Mouse (Mus musculus) spleen, adult 2 months (tissue): ENCODE data around the gene Tex9. TPM values are rescaled to one million over a fixed set of nuclear protein-coding genes. Genes with fewer than 3 reads are reported as not detected.

ENCODE experiments used
- DNase-seq, 2 experiments: peaks; one replicate each; pipeline versions ENCODE4 v3.0.0 to v3.0.0-alpha.2; 2012 to 2021; ENCODE audit warnings: low spot score in 2 of 2, low read depth in 1 of 2
- H3K27ac ChIP-seq: fragments of 200-500 bp; 2 replicates; pipeline ENCODE4 v1.5.1; 2012; ENCODE audit warnings: low read length, inconsistent platforms; ENCODE audit not compliant: insufficient read depth
- H3K27me3 ChIP-seq: fragments of 200-500 bp; 2 replicates; pipeline ENCODE4 v1.6.1; 2012; ENCODE audit warnings: mild to moderate bottlenecking, moderate library complexity, low read length, inconsistent platforms; ENCODE audit not compliant: control insufficient read depth, insufficient read depth
- H3K36me3 ChIP-seq: fragments of 200-500 bp; 2 replicates; pipeline ENCODE4 v1.6.1; 2012; ENCODE audit warnings: mild to moderate bottlenecking, low read length, inconsistent platforms; ENCODE audit not compliant: control insufficient read depth, insufficient read depth
- H3K4me1 ChIP-seq: fragments of 200-500 bp; 2 replicates; pipeline ENCODE4 v1.6.1; 2011; ENCODE audit warnings: inconsistent platforms; ENCODE audit not compliant: control insufficient read depth, insufficient read depth, insufficient read length
- H3K4me3 ChIP-seq: fragments of 200-500 bp; 2 replicates; pipeline ENCODE4 v1.5.1; 2011; ENCODE audit warnings: mild to moderate bottlenecking, inconsistent platforms; ENCODE audit not compliant: insufficient read depth, insufficient read length; ENCODE audit errors: extremely low read depth
- CTCF ChIP-seq: fragments of 200-500 bp; IDR thresholded peaks from 2 replicates; pipeline ENCODE4 v1.5.1; 2011; ENCODE audit warnings: mild to moderate bottlenecking, inconsistent platforms; ENCODE audit not compliant: insufficient read depth, insufficient read length, insufficient replicate concordance; ENCODE audit errors: extremely low read depth
- POLR2A ChIP-seq: fragments of 200-500 bp; IDR thresholded peaks from 2 replicates; pipeline ENCODE4 v1.6.1; 2011; ENCODE audit warnings: low read depth, low read length, inconsistent platforms
- WGBS: fragments of 180-500 bp; shearing (Covaris S2); methylation state at CpG from one replicate; pipeline ENCODE4 v1.1.7; 2018; 5-methylcytosine and 5-hydroxymethylcytosine counted together
- polyA plus RNA-seq: library from polyadenylated mRNA; depleted of rRNA; stranded (reverse); fragments of >200 nt; gene quantifications from 2 replicates; pipeline ENCODE4 v1.2.3, GENCODE M21; 2012

Gene Tex9
- polyA plus RNA-seq, 1 experiment = 2.2 TPM

GRCm38 (mm10) chr9:72467551-72468407, 24.2 kb downstream of the Tex9 start:
- peaks cover 12% of the 10 kb centered on the region; the same call in 1 of the 2 replicates for H3K4me1 ChIP-seq
- peak overlapping the region; percentile 87 for H3K27ac ChIP-seq
- 34% methylated on average over 11 of the region's 11 CpGs for WGBS
- TF ChIP-seq CTCF (peak; percentile 69; the same call in 1 of the 2 replicates), POLR2A (no peak)
- peak; percentile 50 to 55 for DNase-seq
- H3K36me3 ChIP-seq = no peaks in the 10 kb centered on the region; the same call in 1 of the 2 replicates
- H3K27me3 ChIP-seq = no peaks in the 10 kb centered on the region
- no peak overlapping the region for H3K4me3 ChIP-seq

DNA sequence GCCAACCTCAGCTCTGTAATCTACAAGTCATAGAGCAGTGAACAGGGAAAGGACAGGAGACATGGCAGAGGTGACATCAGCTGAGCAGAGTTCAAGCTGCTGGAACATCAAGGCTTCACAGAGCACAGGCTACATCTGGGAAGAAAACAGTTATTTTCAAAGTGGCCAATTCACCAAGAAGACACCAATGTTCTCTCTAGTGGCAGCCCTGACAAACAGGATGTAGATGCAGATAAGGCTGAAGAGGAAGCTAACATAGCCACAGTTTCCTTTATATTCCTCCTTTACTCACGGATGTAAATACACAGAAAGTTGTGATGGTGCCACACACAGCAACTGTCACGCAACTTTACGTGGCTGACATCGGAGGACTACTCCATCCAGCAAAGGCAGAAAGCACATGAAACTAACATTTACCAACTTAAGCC, 26.2 kb downstream of the Tex9 start:
- Histone ChIP-seq H3K36me3 (no peaks in the 10 kb centered on the region; the same call in 1 of the 2 replicates), H3K27ac (peak overlapping the region; percentile 92), H3K4me3 (no peak overlapping the region), H3K27me3 (no peaks in the 10 kb centered on the region), H3K4me1 (peaks cover 12% of the 10 kb centered on the region; the same call in 1 of the 2 replicates)
- no peak for TF ChIP-seq POLR2A
- TF ChIP-seq CTCF = no peak
- 4% methylated on average over 4 of the region's 4 CpGs for WGBS
- DNase-seq = peak; percentile 19 to 47

DNA sequence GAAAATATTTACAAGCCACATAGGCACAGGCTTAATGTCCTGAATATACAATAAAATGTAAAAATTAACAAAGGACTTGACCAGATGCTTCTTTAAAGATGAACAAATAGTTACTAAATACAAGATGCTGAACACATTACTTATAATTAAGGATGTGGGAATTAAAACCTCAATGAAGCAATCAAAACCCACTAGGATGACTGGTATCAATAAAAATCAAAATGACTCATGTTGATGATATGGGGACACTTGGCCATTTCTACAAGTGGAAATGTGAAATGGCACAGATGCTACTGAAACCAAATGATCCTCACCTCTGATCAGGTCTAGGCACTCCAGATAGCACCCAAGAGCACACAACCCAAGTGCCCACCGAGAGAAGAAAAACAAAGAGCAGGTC, 27.2 kb downstream of the Tex9 start:
- H3K4me1 ChIP-seq = peaks cover 14% of the 10 kb centered on the region; the same call in 1 of the 2 replicates

GRCm38 (mm10) chr9:72462427-72462826, 29.6 kb downstream of the Tex9 start:
- Histone ChIP-seq H3K4me3 (no peak overlapping the region), H3K27me3 (no peaks in the 10 kb centered on the region), H3K36me3 (no peaks in the 10 kb centered on the region; the same call in 1 of the 2 replicates), H3K27ac (no peak overlapping the region), H3K4me1 (peaks cover 7% of the 10 kb centered on the region; the same call in 1 of the 2 replicates)
- no peak for DNase-seq
- WGBS = 92% methylated on average over 2 of the region's 2 CpGs
- TF ChIP-seq CTCF (no peak), POLR2A (no peak)

More for the DNA sequence above, 27.2 kb downstream of the Tex9 start:
- 93% methylated on average over 1 of the region's 1 CpGs for WGBS
- no peak for TF ChIP-seq POLR2A
- TF ChIP-seq CTCF = no peak
- no peaks in the 10 kb centered on the region; the same call in 1 of the 2 replicates for H3K36me3 ChIP-seq
- no peak for DNase-seq
- H3K27me3 ChIP-seq = no peaks in the 10 kb centered on the region
- H3K27ac ChIP-seq = no peak overlapping the region
- H3K4me3 ChIP-seq = no peak overlapping the region

GRCm38 (mm10) chr9:72460767-72461166, 31.2 kb downstream of the Tex9 start:
- H3K4me3 ChIP-seq = no peak overlapping the region
- TF ChIP-seq CTCF = no peak
- no peak for TF ChIP-seq POLR2A
- WGBS = 37% methylated on average over 3 of the region's 3 CpGs

GRCm38 (mm10) chr9:72459703-72460102, 32.3 kb downstream of the Tex9 start:
- peaks cover 3% of the 10 kb centered on the region; the same call in 1 of the 2 replicates for H3K4me1 ChIP-seq
- WGBS = 91% methylated on average over 3 of the region's 3 CpGs
- no peaks in the 10 kb centered on the region for H3K27me3 ChIP-seq
- no peak overlapping the region for H3K4me3 ChIP-seq
- no peak overlapping the region for H3K27ac ChIP-seq
- TF ChIP-seq POLR2A (no peak), CTCF (no peak)
- DNase-seq = no peak
- H3K36me3 ChIP-seq = no peaks in the 10 kb centered on the region; the same call in 1 of the 2 replicates

More at GRCm38 (mm10) chr9:72460767-72461166, 31.2 kb downstream of the Tex9 start:
- Histone ChIP-seq H3K27ac (0 out of 2 replicates have a peak overlapping the region, but pooled peaks have one; percentile 13), H3K27me3 (no peaks in the 10 kb centered on the region), H3K4me1 (peaks cover 7% of the 10 kb centered on the region; the same call in 1 of the 2 replicates), H3K36me3 (no peaks in the 10 kb centered on the region; the same call in 1 of the 2 replicates)
- no peak for DNase-seq

DNA sequence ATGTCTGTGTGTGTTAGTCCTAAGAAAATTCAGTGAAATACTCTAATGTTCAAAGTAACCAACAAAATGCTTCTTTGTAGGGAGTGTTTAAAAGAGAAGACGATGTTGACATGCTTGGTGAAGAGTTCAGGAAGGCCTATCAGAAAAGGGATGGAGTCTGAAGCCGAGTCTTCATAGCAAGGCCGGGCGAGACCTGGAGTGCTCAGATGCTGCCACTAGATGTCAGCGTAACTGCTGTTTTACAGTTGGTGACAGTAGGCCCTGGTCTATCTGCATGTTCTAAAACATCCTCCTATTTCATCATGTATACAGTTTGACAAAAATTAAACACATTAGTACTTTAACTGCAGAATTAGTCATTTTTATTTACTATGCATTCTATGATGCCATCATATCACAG, 33.8 kb downstream of the Tex9 start:
- Histone ChIP-seq H3K27ac (no peak overlapping the region), H3K36me3 (no peaks in the 10 kb centered on the region; the same call in 1 of the 2 replicates), H3K27me3 (no peaks in the 10 kb centered on the region), H3K4me1 (peaks cover 3% of the 10 kb centered on the region; the same call in 1 of the 2 replicates), H3K4me3 (no peak overlapping the region)
- 21% methylated on average over 5 of the region's 5 CpGs for WGBS
- TF ChIP-seq CTCF = peak; percentile 92; the same call in 1 of the 2 replicates
- no peak for TF ChIP-seq POLR2A
- peak; percentile 49 to 81 for DNase-seq
